Mouse (Mus musculus) limb, embryonic 13.5 days (tissue): ENCODE measurements around the gene Klc2. TPM values are rescaled to one million over a fixed set of nuclear protein-coding genes. Genes with fewer than 3 reads are reported as not detected.
A peak's percentile ranks its signal among the peaks of the same experiment; 100 is the strongest.

ENCODE experiments used
- ATAC-seq: fragments of 200-750 bp; cut with Nextera tagmentation; 2 replicates; pipeline ENCODE4 v1.8.0; 2017; ENCODE audit warnings: low read depth, moderate number of reproducible peaks, moderate TSS enrichment; ENCODE audit not compliant: low FRiP score
- H3K27ac ChIP-seq: fragments of 300-500 bp; sonication (generic); 2 replicates; pipeline ENCODE4 v1.5.1; 2015; ENCODE audit warnings: inconsistent platforms, mild to moderate bottlenecking, moderate library complexity
- H3K27me3 ChIP-seq: fragments of 300-500 bp; sonication (generic); 2 replicates; pipeline ENCODE4 v1.6.1; 2015; ENCODE audit warnings: mild to moderate bottlenecking, inconsistent platforms
- H3K36me3 ChIP-seq: fragments of 300-500 bp; sonication (generic); 2 replicates; pipeline ENCODE4 v1.6.1; 2015; ENCODE audit warnings: inconsistent platforms, mild to moderate bottlenecking, moderate library complexity
- H3K4me1 ChIP-seq: fragments of 300-500 bp; sonication (generic); 2 replicates; pipeline ENCODE4 v1.6.1; 2015; ENCODE audit warnings: inconsistent platforms
- H3K4me2 ChIP-seq: fragments of 300-500 bp; sonication (generic); replicated peaks from 2 replicates; pipeline ENCODE4 v1.6.1; 2015; ENCODE audit warnings: inconsistent platforms, mild to moderate bottlenecking, moderate library complexity
- H3K4me3 ChIP-seq: fragments of 300-500 bp; sonication (generic); 2 replicates; pipeline ENCODE4 v1.5.1; 2015; ENCODE audit warnings: moderate library complexity, mild to moderate bottlenecking, inconsistent platforms
- H3K9ac ChIP-seq: fragments of 300-500 bp; sonication (generic); 2 replicates; pipeline ENCODE4 v1.6.1; 2015; ENCODE audit warnings: mild to moderate bottlenecking, inconsistent platforms
- H3K9me3 ChIP-seq: fragments of 300-500 bp; sonication (generic); 2 replicates; pipeline ENCODE4 v1.6.1; 2016; ENCODE audit warnings: inconsistent platforms
- WGBS: fragments of 180-500 bp; shearing (Covaris S2); methylation state at CpG from one replicate; pipeline ENCODE4 v1.1.7; 2015; 5-methylcytosine and 5-hydroxymethylcytosine counted together
- polyA plus RNA-seq: library from polyadenylated mRNA; unstranded; fragments of >200 nt; fragmentation: Nextera tagmentation; extraction: Ambion mirVana; gene quantifications from 2 replicates; pipeline ENCODE4 v1.2.1, GENCODE M21; 2015

Gene Klc2
- polyA plus RNA-seq, 1 experiment from 2014 or later: 29.0 TPM

DNA sequence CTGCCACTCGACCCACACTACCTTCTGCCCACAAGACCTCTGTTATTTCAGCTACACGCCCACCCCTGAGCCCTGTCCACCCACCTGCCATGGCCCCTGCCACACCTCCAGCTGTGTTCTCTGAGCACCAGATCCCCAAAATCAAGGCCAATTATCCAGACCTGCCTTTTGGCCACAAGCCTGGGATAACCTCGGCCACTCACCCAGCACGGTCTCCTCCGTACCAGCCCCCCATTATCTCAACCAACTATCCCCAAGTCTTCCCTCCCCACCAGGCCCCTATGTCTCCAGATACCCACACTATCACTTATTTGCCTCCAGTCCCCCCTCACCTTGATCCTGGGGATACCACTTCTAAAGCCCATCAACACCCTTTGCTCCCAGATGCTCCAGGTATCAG lies 48.9 kb downstream of the Klc2 start:
- Histone ChIP-seq H3K4me1 (peaks cover 61% of the 10 kb centered on the region), H3K9me3 (no peaks in the 10 kb centered on the region), H3K4me3 (peak overlapping the region; percentile 71), H3K27ac (peak overlapping the region; percentile 98; the same call in 1 of the 2 replicates), H3K36me3 (no peaks in the 10 kb centered on the region), H3K9ac (peak overlapping the region; percentile 91), H3K4me2 (peak overlapping the region; percentile 97), H3K27me3 (no peaks in the 10 kb centered on the region; the same call in 1 of the 2 replicates)
- WGBS: 68% methylated on average over 5 of the region's 5 CpGs
- ATAC-seq: no peak

DNA sequence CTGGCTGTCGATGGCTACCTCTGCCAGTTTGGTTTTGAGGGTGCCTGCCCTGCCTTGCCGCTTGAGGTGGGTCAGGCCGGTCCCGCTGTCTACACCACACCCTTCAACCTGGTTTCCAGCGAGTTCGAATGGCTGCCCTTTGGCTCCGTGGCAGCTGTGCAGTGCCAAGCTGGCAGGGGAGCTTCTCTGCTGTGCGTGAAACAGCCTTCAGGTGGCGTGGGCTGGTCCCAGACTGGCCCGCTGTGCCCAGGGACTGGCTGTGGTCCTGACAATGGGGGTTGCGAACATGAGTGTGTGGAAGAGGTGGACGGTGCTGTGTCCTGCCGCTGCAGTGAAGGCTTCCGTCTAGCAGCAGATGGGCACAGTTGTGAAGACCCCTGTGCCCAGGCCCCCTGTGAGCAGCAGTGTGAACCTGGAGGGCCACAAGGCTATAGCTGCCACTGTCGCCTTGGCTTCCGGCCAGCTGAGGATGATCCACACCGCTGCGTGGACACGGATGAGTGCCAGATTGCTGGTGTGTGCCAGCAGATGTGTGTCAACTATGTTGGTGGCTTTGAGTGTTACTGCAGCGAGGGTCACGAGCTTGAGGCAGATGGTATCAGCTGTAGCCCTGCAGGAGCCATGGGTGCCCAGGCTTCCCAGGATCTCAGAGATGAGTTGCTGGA lies 49.7 kb downstream of the Klc2 start:
- H3K9me3 ChIP-seq: no peaks in the 10 kb centered on the region
- H3K4me3 ChIP-seq: peak overlapping the region; percentile 71
- no peaks in the 10 kb centered on the region; the same call in 1 of the 2 replicates for H3K27me3 ChIP-seq
- no peaks in the 10 kb centered on the region for H3K36me3 ChIP-seq
- H3K27ac ChIP-seq: peak overlapping the region; percentile 98
- peak overlapping the region; percentile 91 for H3K9ac ChIP-seq
- H3K4me2 ChIP-seq: peak overlapping the region; percentile 97
- no peak for ATAC-seq
- peaks cover 61% of the 10 kb centered on the region for H3K4me1 ChIP-seq
- 37% methylated on average over 21 of the region's 21 CpGs for WGBS

DNA sequence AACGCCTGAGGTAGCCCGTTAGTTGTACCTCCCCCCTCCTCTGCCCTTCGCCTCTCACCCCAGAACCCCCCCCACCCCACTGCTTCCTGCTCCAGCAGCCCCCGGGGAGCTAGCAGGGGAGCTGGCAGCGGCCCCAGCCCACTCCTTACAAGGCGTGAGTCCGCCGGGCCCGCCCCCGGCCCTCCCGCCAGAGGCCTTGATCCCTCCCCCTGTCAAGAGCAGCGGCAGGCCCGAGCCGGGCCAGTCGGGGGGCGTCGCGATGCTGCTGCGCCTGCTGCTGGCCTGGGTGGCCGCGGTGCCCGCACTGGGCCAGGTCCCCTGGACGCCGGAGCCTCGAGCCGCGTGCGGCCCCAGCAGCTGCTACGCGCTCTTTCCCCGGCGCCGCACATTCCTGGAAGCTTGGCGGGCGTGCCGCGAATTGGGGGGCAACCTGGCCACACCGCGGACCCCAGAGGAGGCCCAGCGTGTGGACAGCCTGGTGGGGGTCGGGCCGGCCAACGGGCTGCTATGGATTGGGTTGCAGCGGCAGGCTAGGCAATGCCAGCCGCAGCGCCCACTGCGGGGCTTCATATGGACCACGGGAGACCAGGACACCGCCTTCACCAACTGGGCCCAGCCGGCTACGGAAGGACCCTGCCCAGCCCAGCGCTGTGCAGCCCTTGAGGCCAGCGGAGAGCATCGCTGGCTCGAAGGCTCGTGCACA lies 50.3 kb downstream of the Klc2 start, which contains the start of gene Cd248:
Cd248 (plus strand) TSS at position 212 of the 703 bp plus-strand sequence.
- peak within 1 kb of the TSS; percentile 97 for H3K4me2 ChIP-seq
- peaks cover 61% of the 10 kb centered on the region for H3K4me1 ChIP-seq
- H3K27me3 ChIP-seq: no peaks in the 10 kb centered on the region; the same call in 1 of the 2 replicates
- H3K36me3 ChIP-seq: no peaks in the 10 kb centered on the region
- H3K9ac ChIP-seq: peak within 1 kb of the TSS; percentile 91
- under 1% methylated on average over 55 of the region's 56 CpGs for WGBS
- peak within 1 kb of the TSS; percentile 71 for H3K4me3 ChIP-seq
- H3K27ac ChIP-seq: peak within 1 kb of the TSS; percentile 98
- H3K9me3 ChIP-seq: no peaks in the 10 kb centered on the region
- peak; percentile 45 for ATAC-seq

DNA sequence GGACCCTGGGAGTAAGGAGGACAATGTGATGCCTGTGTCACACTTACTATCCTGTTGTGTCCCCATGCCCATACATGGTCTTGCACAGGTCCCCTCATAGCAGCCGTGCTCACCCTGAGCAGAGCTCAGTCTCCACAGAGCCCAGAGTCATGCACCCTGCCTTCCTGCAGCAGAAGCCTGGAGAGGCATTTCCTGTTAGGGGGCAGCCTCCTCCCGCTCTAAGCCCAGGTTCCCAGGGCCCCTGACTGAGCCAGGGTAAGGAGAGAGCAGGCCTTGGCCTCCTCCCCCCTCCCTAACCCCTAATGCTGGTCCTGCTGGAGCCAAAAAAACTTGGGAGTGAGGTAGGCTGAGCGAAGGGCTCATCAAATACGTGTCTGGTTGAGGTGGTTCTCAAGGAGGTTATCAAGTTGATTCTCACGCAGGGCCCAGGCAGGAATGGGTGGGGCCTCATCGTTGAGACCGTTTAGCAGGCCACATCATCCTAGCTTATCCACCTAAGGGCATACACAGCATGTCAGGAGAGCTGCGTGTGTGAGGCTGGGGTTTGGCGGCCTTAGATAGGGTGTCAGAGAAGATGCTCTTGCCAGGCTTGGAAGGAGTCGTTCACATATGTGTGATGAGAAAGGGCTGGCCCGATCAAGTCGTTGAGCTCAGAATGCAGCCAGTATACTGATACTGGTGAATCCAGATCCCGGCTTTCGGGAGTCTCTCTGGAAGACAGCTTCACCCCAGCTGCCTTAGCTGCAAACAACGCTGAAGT lies 51.1 kb downstream of the Klc2 start:
- peak overlapping the region; percentile 91 for H3K9ac ChIP-seq
- H3K4me1 ChIP-seq: peaks cover 54% of the 10 kb centered on the region
- no peaks in the 10 kb centered on the region for H3K9me3 ChIP-seq
- no peak for ATAC-seq
- H3K36me3 ChIP-seq: no peaks in the 10 kb centered on the region
- H3K27me3 ChIP-seq: no peaks in the 10 kb centered on the region; the same call in 1 of the 2 replicates
- H3K27ac ChIP-seq: peak overlapping the region; percentile 98
- 3% methylated on average over 15 of the region's 15 CpGs for WGBS
- H3K4me2 ChIP-seq: peak overlapping the region; percentile 97
- peak overlapping the region; percentile 71 for H3K4me3 ChIP-seq

- Histone ChIP-seq H3K4me3 (no peak overlapping the region), H3K4me2 (no peak overlapping the region), H3K36me3 (no peaks in the 10 kb centered on the region), H3K9ac (0 out of 2 replicates have a peak overlapping the region, but pooled peaks have one; percentile 19), H3K4me1 (peaks cover 53% of the 10 kb centered on the region), H3K9me3 (no peaks in the 10 kb centered on the region), H3K27me3 (no peaks in the 10 kb centered on the region; the same call in 1 of the 2 replicates), H3K27ac (no peak overlapping the region)
- no peak for ATAC-seq
- WGBS: 72% methylated on average over 7 of the region's 7 CpGs
Observed at GRCm38 (mm10) chr19:5065104-5065503, 53.3 kb downstream of the Klc2 start.

GRCm38 (mm10) chr19:5062446-5062845 lies 55.9 kb downstream of the Klc2 start:
- H3K27me3 ChIP-seq: no peaks in the 10 kb centered on the region
- no peak overlapping the region for H3K9ac ChIP-seq
- no peak overlapping the region for H3K4me2 ChIP-seq
- 46% methylated on average over 6 of the region's 6 CpGs for WGBS
- ATAC-seq: no peak
- no peaks in the 10 kb centered on the region for H3K36me3 ChIP-seq
- no peak overlapping the region for H3K4me3 ChIP-seq
- no peak overlapping the region for H3K27ac ChIP-seq
- peaks cover 56% of the 10 kb centered on the region for H3K4me1 ChIP-seq
- H3K9me3 ChIP-seq: no peaks in the 10 kb centered on the region

- Histone ChIP-seq H3K27ac (no peak overlapping the region), H3K4me2 (no peak overlapping the region), H3K27me3 (no peaks in the 10 kb centered on the region), H3K9me3 (no peaks in the 10 kb centered on the region), H3K4me1 (peaks cover 51% of the 10 kb centered on the region), H3K9ac (no peak overlapping the region), H3K4me3 (no peak overlapping the region), H3K36me3 (no peaks in the 10 kb centered on the region)
- 88% methylated on average over 5 of the region's 5 CpGs for WGBS
- no peak for ATAC-seq
Observed at GRCm38 (mm10) chr19:5062041-5062440, 56.3 kb downstream of the Klc2 start.

- peak; percentile 39; the same call in 1 of the 2 replicates for ATAC-seq
- 26% methylated on average over 5 of the region's 5 CpGs for WGBS
- H3K4me1 ChIP-seq: peaks cover 51% of the 10 kb centered on the region
Observed at GRCm38 (mm10) chr19:5060365-5061330, 57.7 kb downstream of the Klc2 start.

GRCm38 (mm10) chr19:5058801-5059771 lies 59.3 kb downstream of the Klc2 start:
- no peak overlapping the region for H3K4me3 ChIP-seq

More at GRCm38 (mm10) chr19:5060365-5061330, 57.7 kb downstream of the Klc2 start:
- Histone ChIP-seq H3K27me3 (no peaks in the 10 kb centered on the region), H3K4me3 (no peak overlapping the region), H3K27ac (peak overlapping the region; percentile 44; the same call in 1 of the 2 replicates), H3K36me3 (no peaks in the 10 kb centered on the region), H3K9me3 (no peaks in the 10 kb centered on the region), H3K9ac (no peak overlapping the region), H3K4me2 (no peak overlapping the region)

More at GRCm38 (mm10) chr19:5058801-5059771, 59.3 kb downstream of the Klc2 start:
- ATAC-seq: no peak
- Histone ChIP-seq H3K36me3 (no peaks in the 10 kb centered on the region), H3K27ac (no peak overlapping the region; the same call in 1 of the 2 replicates), H3K4me1 (peaks cover 43% of the 10 kb centered on the region), H3K27me3 (peaks cover 15% of the 10 kb centered on the region), H3K9me3 (no peaks in the 10 kb centered on the region), H3K4me2 (0 out of 2 replicates have a peak overlapping the region, but pooled peaks have one; percentile 9), H3K9ac (peak overlapping the region; percentile 32)
- 19% methylated on average over 10 of the region's 10 CpGs for WGBS
